Mouse (Mus musculus) lung, postnatal 0 days (tissue): Measurements from ENCODE around the gene F11r. TPM values are rescaled to one million over a fixed set of nuclear protein-coding genes. Genes with fewer than 3 reads are reported as not detected.
"Not testable (repeated sequence)": the region's sequence is repeated elsewhere in the genome, so short reads cannot be mapped to it uniquely, and the experiment has no call there.

Experiments used
- ATAC-seq: fragments of 200-750 bp; cut with Nextera tagmentation; 2 replicates; pipeline ENCODE4 v1.8.0; 2017; ENCODE audit warnings: moderate library complexity
- DNase-seq: peaks from one replicate; pipeline ENCODE4 v3.0.0-alpha.2; 2016; ENCODE audit warnings: low spot score
- H3K27ac ChIP-seq: fragments of 300-500 bp; sonication (generic); 2 replicates; pipeline ENCODE4 v1.5.1; 2014; ENCODE audit warnings: antibody characterized with exemption, mild to moderate bottlenecking, low read length, mixed read lengths
- H3K27me3 ChIP-seq: fragments of 300-500 bp; sonication (generic); replicated peaks from 2 replicates; pipeline ENCODE4 v1.6.1; 2014; ENCODE audit warnings: low read length, mixed read lengths; ENCODE audit not compliant: insufficient read depth
- H3K36me3 ChIP-seq: fragments of 300-500 bp; sonication (generic); 2 replicates; pipeline ENCODE4 v1.6.1; 2014; ENCODE audit warnings: low read length, mixed read lengths; ENCODE audit not compliant: insufficient read depth
- H3K4me1 ChIP-seq: fragments of 300-500 bp; sonication (generic); 2 replicates; pipeline ENCODE4 v1.6.1; 2014; ENCODE audit warnings: antibody characterized with exemption, low read depth, low read length, mixed read lengths; ENCODE audit not compliant: insufficient read depth
- H3K4me2 ChIP-seq: fragments of 300-500 bp; sonication (generic); replicated peaks from 2 replicates; pipeline ENCODE4 v1.6.1; 2014; ENCODE audit warnings: low read depth, mild to moderate bottlenecking, low read length, moderate library complexity, mixed read lengths
- H3K4me3 ChIP-seq: fragments of 300-500 bp; sonication (generic); 2 replicates; pipeline ENCODE4 v1.5.1; 2014; ENCODE audit warnings: low read depth, low read length
- H3K9ac ChIP-seq: fragments of 300-500 bp; sonication (generic); replicated peaks from 2 replicates; pipeline ENCODE4 v1.6.1; 2014; ENCODE audit warnings: low read depth, mild to moderate bottlenecking
- H3K9me3 ChIP-seq: fragments of 300-500 bp; sonication (generic); 2 replicates; pipeline ENCODE4 v1.6.1; 2016; ENCODE audit warnings: low read length, mixed read lengths
- CTCF ChIP-seq: IDR thresholded peaks from 2 replicates; pipeline ENCODE4 v1.5.1; 2016; ENCODE audit warnings: antibody characterized with exemption, mild to moderate bottlenecking
- EP300 ChIP-seq: IDR thresholded peaks from 2 replicates; pipeline ENCODE4 v1.6.1; 2016; ENCODE audit warnings: antibody characterized with exemption, mild to moderate bottlenecking, control low read depth
- WGBS: fragments of 180-500 bp; shearing (Covaris S2); extraction: QIAGEN DNeasy Blood & Tissue Kit; methylation state at CpG from one replicate; pipeline ENCODE4 v1.1.7; 2014; 5-methylcytosine and 5-hydroxymethylcytosine counted together
- polyA plus RNA-seq: library from polyadenylated mRNA; unstranded; fragments of >200 nt; fragmentation: Nextera tagmentation; extraction: Ambion mirVana; gene quantifications from 2 replicates; pipeline ENCODE4 v1.2.1, GENCODE M21; 2015

Gene F11r
- polyA plus RNA-seq, 1 experiment from 2014 or later: 177 TPM

GRCm38 (mm10) chr1:171470896-171471295 is 33.6 kb downstream of the F11r start:
- no peaks in the 10 kb centered on the region for H3K36me3 ChIP-seq
- H3K9ac ChIP-seq: no peak overlapping the region
- TF ChIP-seq CTCF: no peak
- TF ChIP-seq EP300: peak; percentile 39; the same call in 1 of the 2 replicates
- peak; percentile 90 for ATAC-seq
- 48% methylated on average over 5 of the region's 5 CpGs for WGBS
- no peaks in the 10 kb centered on the region for H3K27me3 ChIP-seq
- 0 out of 2 replicates have a peak, but pooled peaks cover 2% of the 10 kb centered on the region for H3K4me1 ChIP-seq
- peak; percentile 91 for DNase-seq
- no peak overlapping the region for H3K4me3 ChIP-seq
- H3K27ac ChIP-seq: peak overlapping the region; percentile 85
- no peaks in the 10 kb centered on the region for H3K9me3 ChIP-seq
- H3K4me2 ChIP-seq: 0 out of 2 replicates have a peak overlapping the region, but pooled peaks have one; percentile 0

- 62% methylated on average over 1 of the region's 1 CpGs for WGBS
- Histone ChIP-seq H3K9me3 (no peaks in the 10 kb centered on the region), H3K4me1 (0 out of 2 replicates have a peak, but pooled peaks cover 2% of the 10 kb centered on the region), H3K9ac (no peak overlapping the region), H3K36me3 (no peaks in the 10 kb centered on the region), H3K27me3 (no peaks in the 10 kb centered on the region), H3K27ac (peak overlapping the region; percentile 85), H3K4me3 (no peak overlapping the region), H3K4me2 (0 out of 2 replicates have a peak overlapping the region, but pooled peaks have one; percentile 0)
- DNase-seq: no peak
- TF ChIP-seq CTCF (no peak), EP300 (no peak)
- no peak for ATAC-seq
These were observed 34.1 kb downstream of the F11r start for GRCm38 (mm10) chr1:171471452-171471851.

- not testable (repeated sequence) for H3K27me3 ChIP-seq, H3K9ac ChIP-seq, H3K9me3 ChIP-seq, H3K4me2 ChIP-seq, H3K4me1 ChIP-seq, H3K4me3 ChIP-seq, H3K36me3 ChIP-seq, ATAC-seq, DNase-seq, H3K27ac ChIP-seq
- 90% methylated on average over 7 of the region's 8 CpGs for WGBS
These were observed 34.6 kb downstream of the F11r start for GRCm38 (mm10) chr1:171471941-171472340.

- H3K27me3 ChIP-seq: no peaks in the 10 kb centered on the region
- no peak overlapping the region for H3K4me3 ChIP-seq
- 77% methylated on average over 4 of the region's 4 CpGs for WGBS
- H3K36me3 ChIP-seq: no peaks in the 10 kb centered on the region
- H3K4me2 ChIP-seq: no peak overlapping the region
- DNase-seq: no peak
- H3K9ac ChIP-seq: no peak overlapping the region
- TF ChIP-seq EP300 (no peak), CTCF (no peak)
- no peak for ATAC-seq
- no peaks in the 10 kb centered on the region for H3K9me3 ChIP-seq
- H3K4me1 ChIP-seq: 0 out of 2 replicates have a peak, but pooled peaks cover 2% of the 10 kb centered on the region
- no peak overlapping the region for H3K27ac ChIP-seq
These were observed 36.2 kb downstream of the F11r start for GRCm38 (mm10) chr1:171473506-171473905.

GRCm38 (mm10) chr1:171473920-171474640 is 36.7 kb downstream of the F11r start:
- 59% methylated on average over 9 of the region's 9 CpGs for whole genome bisulfite sequencing
- H3K4me1 ChIP-seq: 0 out of 2 replicates have a peak, but pooled peaks cover 2% of the 10 kb centered on the region
- no peak overlapping the region for H3K9ac ChIP-seq
- no peaks in the 10 kb centered on the region for H3K36me3 ChIP-seq
- H3K9me3 ChIP-seq: no peaks in the 10 kb centered on the region
- no peak overlapping the region for H3K4me3 ChIP-seq
- no peak for TF ChIP-seq EP300
- TF ChIP-seq CTCF: no peak
- DNase-seq (peak; percentile 36), ATAC-seq (no peak)
- no peak overlapping the region for H3K4me2 ChIP-seq
- no peaks in the 10 kb centered on the region for H3K27me3 ChIP-seq
- no peak overlapping the region for H3K27ac ChIP-seq

- ATAC-seq (no peak), DNase-seq (no peak)
- Histone ChIP-seq H3K9me3 (no peaks in the 10 kb centered on the region), H3K9ac (no peak overlapping the region), H3K27ac (peak overlapping the region; percentile 93), H3K4me2 (no peak overlapping the region), H3K4me3 (no peak overlapping the region), H3K4me1 (0 out of 2 replicates have a peak, but pooled peaks cover 2% of the 10 kb centered on the region), H3K36me3 (no peaks in the 10 kb centered on the region), H3K27me3 (no peaks in the 10 kb centered on the region)
- TF ChIP-seq CTCF (no peak), EP300 (no peak)
- WGBS: 39% methylated on average over 8 of the region's 8 CpGs
These were observed 39.8 kb downstream of the F11r start for GRCm38 (mm10) chr1:171477123-171477522.
